Mouse (Mus musculus) CH12.LX (cell line): ENCODE results near the gene Prkg1. TPM values are rescaled to one million over a fixed set of nuclear protein-coding genes. Genes with fewer than 3 reads are reported as not detected.

Experiments used
- DNase-seq: peaks from one replicate; pipeline ENCODE4 v3.0.0-alpha.2; 2013; ENCODE audit errors: extremely low read depth
- H3K27ac ChIP-seq: 2 replicates; pipeline ENCODE4 v1.5.1; 2012; ENCODE audit warnings: low read depth, mild to moderate bottlenecking, control low read depth, moderate library complexity; ENCODE audit not compliant: insufficient read depth
- H3K27me3 ChIP-seq: replicated peaks from 2 replicates; pipeline ENCODE3; 2012; ENCODE audit warnings: inconsistent platforms
- H3K36me3 ChIP-seq, 2 experiments: replicated peaks in 1 of 2; 2 replicates each; pipeline versions ENCODE3 to v1.6.1; 2012; ENCODE audit warnings: inconsistent platforms in 1 of 2, low read length in 1 of 2, mild to moderate bottlenecking in 1 of 2, mixed read lengths in 1 of 2, moderate library complexity in 1 of 2; ENCODE audit not compliant: control insufficient read depth in 1 of 2, insufficient read depth in 1 of 2
- H3K4me1 ChIP-seq, 2 experiments: 2 replicates each; pipeline ENCODE4 v1.6.1; 2012; ENCODE audit warnings: inconsistent platforms in 1 of 2, moderate library complexity in 1 of 2; ENCODE audit not compliant: insufficient read depth in 2 of 2, control insufficient read depth in 1 of 2
- H3K4me2 ChIP-seq: 2 replicates; pipeline ENCODE4 v1.6.1; 2012; ENCODE audit warnings: low read depth, mild to moderate bottlenecking, control low read depth; ENCODE audit not compliant: poor library complexity, insufficient read depth, severe bottlenecking
- H3K4me3 ChIP-seq, 3 experiments: fragments of 150-350 bp in 1 of 3; sonication (generic) in 1 of 3; replicated peaks in 1 of 3; 2 replicates each; pipeline versions ENCODE3 to v1.5.1; 2011 to 2012; ENCODE audit warnings: low read depth in 2 of 3, low read length in 2 of 3, mild to moderate bottlenecking in 2 of 3, moderate library complexity in 2 of 3, control low read depth in 1 of 3, improper control_type of control experiment in 1 of 3, inconsistent platforms in 1 of 3, mixed read lengths in 1 of 3; ENCODE audit not compliant: poor library complexity in 1 of 3
- H3K79me2 ChIP-seq: replicated peaks from 2 replicates; pipeline ENCODE4 v1.6.1; 2012; ENCODE audit warnings: mild to moderate bottlenecking, moderate library complexity; ENCODE audit not compliant: control insufficient read depth, poor library complexity, insufficient read depth, severe bottlenecking; ENCODE audit errors: extremely low read depth
- H3K9ac ChIP-seq: 2 replicates; pipeline ENCODE4 v1.6.1; 2012; ENCODE audit warnings: low read depth, mild to moderate bottlenecking, control low read depth, moderate library complexity; ENCODE audit not compliant: insufficient read depth
- H3K9me3 ChIP-seq: replicated peaks from 2 replicates; pipeline ENCODE3; 2012; ENCODE audit warnings: low read length, inconsistent platforms, mixed read lengths
- BHLHE40 ChIP-seq: IDR thresholded peaks from 2 replicates; pipeline ENCODE4 v1.6.1; 2011; ENCODE audit warnings: mild to moderate bottlenecking, low read depth, low read length, improper control_type of control experiment
- CHD1 ChIP-seq: IDR thresholded peaks from 2 replicates; pipeline ENCODE4 v1.6.1; 2012; ENCODE audit warnings: low read depth, low read length, improper control_type of control experiment, inconsistent platforms
- CHD2 ChIP-seq: IDR thresholded peaks from 2 replicates; pipeline ENCODE4 v1.6.1; 2011; ENCODE audit warnings: low read length, improper control_type of control experiment
- ELF1 ChIP-seq: IDR thresholded peaks from 2 replicates; pipeline ENCODE4 v1.6.1; 2014; ENCODE audit warnings: low read depth, mild to moderate bottlenecking, inconsistent platforms, low read length, improper control_type of control experiment
- HCFC1 ChIP-seq: IDR thresholded peaks from 2 replicates; pipeline ENCODE4 v1.6.1; 2012; ENCODE audit warnings: low read depth, mild to moderate bottlenecking, inconsistent platforms, low read length, improper control_type of control experiment
- IRF4 ChIP-seq: IDR thresholded peaks from 2 replicates; pipeline ENCODE4 v1.6.1; 2014; ENCODE audit warnings: low read depth, mild to moderate bottlenecking, inconsistent platforms, low read length, improper control_type of control experiment
- JUND ChIP-seq: conservative IDR thresholded peaks from 2 replicates; pipeline ENCODE4 v1.6.1; 2011; ENCODE audit warnings: low read depth, low read length, improper control_type of control experiment
- KAT2A ChIP-seq: IDR thresholded peaks from 2 replicates; pipeline ENCODE4 v1.6.1; 2012; ENCODE audit warnings: low read length, improper control_type of control experiment, inconsistent platforms; ENCODE audit not compliant: insufficient replicate concordance
- MAFK ChIP-seq: IDR thresholded peaks from 2 replicates; pipeline ENCODE4 v1.6.1; 2011; ENCODE audit warnings: low read length, improper control_type of control experiment; ENCODE audit not compliant: insufficient replicate concordance
- MAX ChIP-seq: IDR thresholded peaks from 2 replicates; pipeline ENCODE4 v1.6.1; 2011; ENCODE audit warnings: low read length, improper control_type of control experiment
- MEF2A ChIP-seq: IDR thresholded peaks from 2 replicates; pipeline ENCODE4 v1.6.1; 2014; ENCODE audit warnings: low read depth, mild to moderate bottlenecking, inconsistent platforms, low read length, improper control_type of control experiment, borderline replicate concordance
- RAD21 ChIP-seq: IDR thresholded peaks from 2 replicates; pipeline ENCODE4 v1.6.1; 2011; ENCODE audit warnings: low read depth, mild to moderate bottlenecking, low read length, improper control_type of control experiment, moderate library complexity
- RCOR1 ChIP-seq: conservative IDR thresholded peaks from 2 replicates; pipeline ENCODE4 v1.6.1; 2012; ENCODE audit warnings: low read depth, mild to moderate bottlenecking, inconsistent platforms, low read length, improper control_type of control experiment
- SMC3 ChIP-seq: IDR thresholded peaks from 2 replicates; pipeline ENCODE4 v1.6.1; 2011; ENCODE audit warnings: low read depth, low read length, improper control_type of control experiment
- UBTF ChIP-seq: IDR thresholded peaks from 2 replicates; pipeline ENCODE4 v1.6.1; 2012; ENCODE audit warnings: low read depth, mild to moderate bottlenecking, inconsistent platforms, low read length, improper control_type of control experiment, moderate library complexity
- USF1 ChIP-seq: IDR thresholded peaks from 2 replicates; pipeline ENCODE4 v1.6.1; 2014; ENCODE audit warnings: low read depth, mild to moderate bottlenecking, inconsistent platforms, low read length, improper control_type of control experiment
- ZC3H11A ChIP-seq: IDR thresholded peaks from 2 replicates; pipeline ENCODE4 v1.6.1; 2012; ENCODE audit warnings: low read depth, mild to moderate bottlenecking, inconsistent platforms, low read length, improper control_type of control experiment
- ZKSCAN1 ChIP-seq: IDR thresholded peaks from 2 replicates; pipeline ENCODE4 v1.6.1; 2012; ENCODE audit warnings: low read depth, inconsistent platforms, low read length, improper control_type of control experiment, borderline replicate concordance
- ZMIZ1 ChIP-seq: IDR thresholded peaks from 2 replicates; pipeline ENCODE4 v1.6.1; 2012; ENCODE audit warnings: low read depth, mild to moderate bottlenecking, inconsistent platforms, low read length, improper control_type of control experiment
- dilution Hi-C: fragments of 300-500 bp; cut with MboI; formaldehyde crosslinking; loops from 2 replicates; pipeline ENCODE4 v1.14.3; 2020; ENCODE audit warnings: low sequenced_read_pairs; ENCODE audit not compliant: extremely low pct_unique_long_range_greater_than_20kb, extremely low pct_ligation_motif_present
- in situ Hi-C: fragments of 300-500 bp; cut with MboI; formaldehyde crosslinking; loops from 3 replicates; pipeline ENCODE4 v1.14.3; 2019; ENCODE audit warnings: low sequenced_read_pairs, low pct_ligation_motif_present, low pct_unique_long_range_greater_than_20kb, mixed read lengths
- polyA plus RNA-seq: library from polyadenylated mRNA; unstranded; fragments of >175 nt; gene quantifications from 2 replicates; pipeline ENCODE4 v1.2.1, GENCODE M21; 2012; ENCODE audit warnings: low read depth; ENCODE audit not compliant: insufficient read length
- total RNA-seq, 2 experiments: library from RNA; depleted of rRNA; stranded (reverse); fragments of 300-350 nt in 1 of 2; fragments of >200 nt in 1 of 2; gene quantifications; 2 replicates each; pipeline ENCODE4 v1.2.3; 2012 to 2014

Prkg1 gene
- total and polyA plus RNA-seq, 3 experiments = not detected

GRCm38 (mm10) chr19:31762411-31763245, 2.2 kb downstream of the Prkg1 start:
- H3K4me2 ChIP-seq = no peak overlapping the region
- no peak overlapping the region for H3K27ac ChIP-seq
- no peaks in the 10 kb centered on the region for H3K27me3 ChIP-seq
- no peaks in the 10 kb centered on the region for H3K4me1 ChIP-seq
- no peak overlapping the region for H3K9ac ChIP-seq
- H3K4me3 ChIP-seq = no peak overlapping the region
- no peak for TF ChIP-seq HCFC1
- TF ChIP-seq UBTF = no peak
- TF ChIP-seq ZKSCAN1 = no peak
- TF ChIP-seq BHLHE40 = no peak
- TF ChIP-seq ZC3H11A = no peak
- no peak for TF ChIP-seq CHD2
- TF ChIP-seq MEF2A = no peak
- TF ChIP-seq ELF1 = no peak
- TF ChIP-seq KAT2A = no peak
- TF ChIP-seq IRF4 = no peak
- no peak for TF ChIP-seq RCOR1
- TF ChIP-seq ZMIZ1 = no peak
- no peak for TF ChIP-seq MAFK
- no peak for TF ChIP-seq USF1
- no peaks in the 10 kb centered on the region for H3K79me2 ChIP-seq
- no peaks in the 10 kb centered on the region for H3K36me3 ChIP-seq
- in situ Hi-C loops (no loop called here), dilution Hi-C loops (no loop called here)
- no peaks in the 10 kb centered on the region for H3K9me3 ChIP-seq
- DNase-seq = no peak

- peaks cover 0 to 4% of the 10 kb centered on the region in 2 experiments; a peak in 1 of 4 replicates for H3K4me1 ChIP-seq
Observed at GRCm38 (mm10) chr19:31759855-31760254, 5.0 kb downstream of the Prkg1 start.

More at GRCm38 (mm10) chr19:31759855-31760254, 5.0 kb downstream of the Prkg1 start:
- TF ChIP-seq CHD1 (no peak), RAD21 (no peak), UBTF (no peak), KAT2A (no peak), MAX (no peak), JUND (no peak), SMC3 (no peak)
- no peak overlapping the region for H3K4me2 ChIP-seq
- no peak overlapping the region for H3K27ac ChIP-seq
- in situ Hi-C loops = no loop called here
- no peaks in the 10 kb centered on the region for H3K79me2 ChIP-seq
- dilution Hi-C loops = no loop called here
- no peaks in the 10 kb centered on the region for H3K36me3 ChIP-seq
- H3K9ac ChIP-seq = no peak overlapping the region
- no peaks in the 10 kb centered on the region for H3K27me3 ChIP-seq
- DNase-seq = no peak
- H3K9me3 ChIP-seq = no peaks in the 10 kb centered on the region
- no peak overlapping the region for H3K4me3 ChIP-seq
